Mouse (Mus musculus) thymus, adult 2 months (tissue): ENCODE measurements at regions not wholly inside any gene's neighbourhood (a gene's known extent, or its start where the extent isn't known, plus 50 kb on each side); places are given as distances from the start of the nearest gene placed in this dataset.

ENCODE experiments used
- CTCF ChIP-seq: fragments of 200-500 bp; IDR thresholded peaks from 2 replicates; pipeline ENCODE4 v1.5.1; 2012; ENCODE audit warnings: mild to moderate bottlenecking, control low read depth, low read length, moderate library complexity, borderline replicate concordance; ENCODE audit not compliant: control insufficient read depth, poor library complexity, insufficient read depth; ENCODE audit errors: extremely low read depth
- POLR2A ChIP-seq: fragments of 200-500 bp; IDR thresholded peaks from 2 replicates; pipeline ENCODE4 v1.6.1; 2012; ENCODE audit warnings: mild to moderate bottlenecking, low read length, control low read depth, moderate library complexity; ENCODE audit not compliant: control insufficient read depth, poor library complexity, insufficient read depth; ENCODE audit errors: extremely low read depth

DNA sequence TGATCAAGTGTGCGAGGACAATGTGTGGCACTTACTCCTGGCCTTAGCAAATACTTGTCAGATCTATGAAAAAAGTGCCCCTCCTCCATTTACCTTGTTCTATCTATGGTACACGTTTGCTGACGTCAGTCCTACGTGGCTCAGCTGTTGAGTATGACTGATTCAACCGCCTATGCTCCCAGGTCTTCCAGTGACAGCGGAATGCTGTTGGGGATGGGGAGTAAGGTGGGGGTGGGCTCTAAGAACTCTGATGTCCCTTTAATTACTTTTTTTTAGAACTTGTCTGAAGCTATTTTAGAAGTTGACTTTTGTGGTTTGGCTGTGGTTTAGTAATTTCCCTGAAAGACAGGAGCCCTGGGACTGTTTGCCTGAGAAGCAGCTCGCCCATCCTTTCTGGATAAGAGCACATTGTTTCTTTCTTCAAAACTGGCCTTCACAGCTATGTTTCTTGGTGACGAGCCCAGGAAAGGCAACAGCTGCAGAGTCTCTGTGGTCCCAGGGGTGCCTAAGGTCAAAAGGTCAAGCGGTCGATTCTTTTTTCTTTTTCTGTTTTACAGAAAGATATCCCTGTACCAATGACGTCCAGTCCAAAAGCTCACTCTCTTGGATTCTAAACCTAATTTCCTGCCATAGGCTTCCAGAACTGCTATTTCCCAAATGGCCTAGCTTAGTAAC is 157.5 kb upstream of the Serpine2 start:
- TF ChIP-seq CTCF (no peak), POLR2A (no peak)
